Mouse (Mus musculus) hematopoietic multipotent progenitor cell, adult 10-12 weeks (in vitro differentiated cells): ENCODE measurements around the gene Taf6l. TPM values are rescaled to one million over a fixed set of nuclear protein-coding genes. Genes with fewer than 3 reads are reported as not detected.

ENCODE experiments used
- polyA plus RNA-seq: library from polyadenylated mRNA; stranded (reverse); fragments of >175 nt; gene quantifications from 2 replicates; pipeline ENCODE4 v1.2.3, GENCODE M21; 2012; ENCODE audit warnings: low replicate concordance

Gene Taf6l
- polyA plus RNA-seq, result 18.5 and 32.1 TPM in 2 replicates

DNA sequence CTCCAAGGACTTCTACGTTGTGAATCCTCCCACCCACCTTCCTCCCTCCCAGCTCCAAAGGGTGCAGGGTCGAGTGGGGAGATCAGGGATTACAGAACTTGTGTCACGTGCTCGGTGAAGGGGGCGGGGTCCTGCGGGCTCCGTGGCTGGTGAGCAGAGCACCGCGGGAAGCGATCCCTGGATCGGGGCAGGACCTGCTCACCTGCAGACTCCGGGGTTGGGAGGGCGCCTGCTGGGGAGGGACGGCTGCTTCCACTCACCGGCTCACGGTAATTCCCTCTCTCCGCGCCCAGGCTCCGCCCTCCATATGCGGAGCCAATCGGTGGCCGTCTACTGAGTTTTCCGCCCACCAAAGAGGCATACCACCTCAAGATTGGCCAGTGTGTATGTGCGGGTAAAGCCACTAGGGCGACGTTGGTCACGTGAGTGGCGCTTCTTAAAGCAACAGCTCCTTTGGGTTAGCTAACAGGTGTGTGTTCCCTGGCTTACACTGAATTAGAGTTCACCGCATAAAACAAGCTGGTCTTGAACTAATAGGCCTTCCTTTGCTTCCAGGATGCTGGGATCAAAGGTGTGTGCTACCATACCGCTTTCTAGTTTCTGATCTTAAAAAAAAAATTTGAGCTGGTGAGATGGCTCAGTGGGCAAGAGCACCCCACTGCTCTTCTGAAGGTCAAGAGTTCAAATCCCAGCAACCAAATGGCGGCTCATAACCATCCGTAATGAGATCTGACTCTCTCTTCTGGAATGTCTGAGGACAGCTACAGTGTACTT, at the start of gene Taf6l:
Gene Taf6l, minus strand, starts transcription at position 410 of the 774 bp plus-strand sequence.

DNA sequence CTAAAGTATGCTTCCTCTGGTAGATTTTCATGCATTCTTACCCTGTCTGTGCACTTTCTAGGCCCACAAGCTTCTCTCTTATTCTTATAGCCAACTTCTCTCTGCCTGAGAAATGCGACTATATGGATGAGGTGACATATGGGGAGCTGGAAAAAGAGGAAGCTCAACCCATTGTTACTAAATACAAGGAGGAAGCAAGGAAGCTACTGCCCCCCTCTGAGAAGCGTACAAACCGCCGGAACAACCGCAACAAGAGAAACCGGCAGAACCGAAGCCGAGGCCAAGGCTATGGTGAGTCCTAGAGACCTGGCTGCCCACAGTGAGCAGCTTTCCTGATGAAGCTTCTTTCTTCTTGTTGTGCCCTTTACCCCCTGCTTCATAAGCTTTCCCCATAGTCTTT, 43.4 kb upstream of the Taf6l start, which contains the start of gene AC129217.1:
Gene AC129217.1, plus strand, starts transcription at position 114 of the 400 bp plus-strand sequence.

DNA sequence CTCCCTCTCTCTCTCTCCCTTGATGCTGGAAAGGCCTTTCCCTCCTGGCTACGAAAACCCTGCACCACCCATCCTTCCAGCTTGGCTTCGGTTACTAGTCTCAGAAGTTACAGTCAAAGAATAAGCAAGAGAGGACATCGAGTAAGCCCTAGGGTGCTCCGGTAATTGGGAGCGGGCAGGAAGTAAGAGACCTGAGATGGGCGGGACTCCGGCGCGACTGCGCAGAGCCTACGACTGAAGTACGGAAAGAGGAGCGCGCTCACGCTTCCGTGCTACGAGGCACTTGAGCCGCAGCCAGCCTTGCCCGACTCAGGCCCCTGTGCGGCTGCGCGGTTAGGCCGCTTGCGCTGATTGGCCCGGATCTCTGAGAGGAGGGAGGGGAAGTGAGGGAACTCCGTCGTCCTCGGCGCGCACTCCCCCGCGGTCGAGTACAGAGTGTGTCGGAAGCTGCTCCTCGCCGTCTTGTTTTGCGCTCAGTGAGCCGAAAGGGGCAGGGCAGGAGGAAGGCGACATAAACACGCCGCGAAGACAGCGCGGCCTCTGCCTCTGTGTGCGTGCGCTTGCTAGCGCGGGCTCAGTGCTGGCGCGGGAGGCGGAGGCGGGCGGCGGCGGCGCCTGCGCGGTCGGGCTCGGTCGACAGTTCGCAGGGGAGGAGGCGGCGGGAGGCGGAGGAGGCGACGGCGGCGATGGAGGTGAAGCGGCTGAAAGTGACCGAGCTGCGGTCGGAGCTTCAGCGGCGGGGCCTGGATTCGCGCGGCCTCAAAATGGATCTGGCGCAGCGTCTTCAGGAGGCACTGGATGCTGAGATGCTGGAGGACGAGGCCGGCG, 33.6 kb upstream of the Taf6l start, which contains the start of gene Hnrnpul2:
Gene Hnrnpul2, plus strand, starts transcription at position 415 of the 828 bp plus-strand sequence.

DNA sequence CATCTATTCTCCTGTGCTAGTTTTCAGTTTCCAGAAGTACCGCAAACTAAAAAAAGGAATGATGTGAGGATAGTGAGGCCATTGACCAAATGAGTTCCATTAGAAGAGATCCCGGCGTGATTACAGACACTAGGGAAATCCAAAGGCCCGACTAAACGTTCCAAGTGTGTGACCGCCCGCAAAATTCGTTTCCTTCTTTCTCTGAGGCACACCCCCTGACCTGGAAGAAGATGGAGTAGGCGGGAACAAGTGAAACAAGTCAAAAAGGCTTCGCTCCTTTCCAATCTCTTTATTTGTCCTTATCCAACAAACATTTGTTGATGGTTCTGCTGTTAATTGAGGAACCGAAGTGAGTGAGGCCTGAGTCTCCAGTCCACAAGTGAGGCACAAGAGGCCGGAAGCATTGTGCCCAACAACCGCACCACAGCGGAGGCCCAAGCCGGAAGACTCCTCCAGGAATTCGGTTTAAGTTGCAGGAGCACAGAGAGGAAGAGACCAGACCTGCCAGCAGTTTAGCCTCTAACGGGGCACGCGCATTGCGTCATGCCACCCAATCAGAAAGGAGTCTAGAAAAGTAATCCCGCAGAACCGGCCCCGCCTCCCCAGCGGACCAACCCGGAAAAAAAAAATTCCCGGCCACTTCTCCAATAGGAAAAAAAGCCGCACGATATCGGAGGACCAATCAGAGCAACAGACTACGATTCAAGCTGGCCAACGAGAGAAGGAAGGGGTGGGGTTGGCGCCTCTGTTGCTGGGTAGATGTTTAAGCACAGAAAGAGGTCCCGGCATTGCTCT, 32.8 kb upstream of the Taf6l start, which contains the start of gene Ttc9c:
Gene Ttc9c, minus strand, starts transcription at position 533 of the 795 bp plus-strand sequence.

DNA sequence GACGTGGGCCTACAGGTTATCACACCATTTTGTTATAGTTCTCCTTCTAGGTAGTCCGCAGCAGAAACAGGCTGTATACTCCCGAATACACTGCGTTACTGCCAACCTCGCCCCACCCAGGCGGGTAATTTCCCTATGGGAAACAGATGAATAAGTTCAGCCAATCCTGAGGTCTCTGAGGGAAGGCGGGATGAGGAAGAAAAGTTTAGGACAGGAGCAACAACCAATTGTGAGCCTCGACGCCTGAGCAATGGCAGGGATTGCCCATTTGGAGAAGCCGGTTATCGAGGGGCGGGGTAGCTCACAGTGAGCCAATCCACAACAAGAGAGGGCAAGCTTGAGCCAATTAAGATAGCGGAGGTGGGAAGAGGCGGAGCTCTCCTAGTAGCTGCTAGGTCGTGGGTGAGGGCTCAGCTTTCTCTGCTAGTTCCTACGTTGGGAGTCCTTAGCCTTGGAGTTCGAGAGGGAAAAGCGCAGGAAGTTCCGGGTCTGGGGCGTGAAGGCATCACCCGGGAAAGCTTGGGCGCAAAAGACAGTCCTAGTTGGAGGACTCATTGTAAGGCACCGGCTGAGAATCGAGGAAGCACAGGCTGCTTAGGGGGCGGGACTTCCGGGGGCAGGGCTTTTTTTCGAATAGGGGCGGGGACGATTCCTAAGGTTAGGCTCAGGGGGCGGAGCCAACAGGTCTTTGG, 16.1 kb upstream of the Taf6l start, which contains the start of gene Zbtb3:
Gene Zbtb3, plus strand, starts transcription at position 426 of the 692 bp plus-strand sequence.

DNA sequence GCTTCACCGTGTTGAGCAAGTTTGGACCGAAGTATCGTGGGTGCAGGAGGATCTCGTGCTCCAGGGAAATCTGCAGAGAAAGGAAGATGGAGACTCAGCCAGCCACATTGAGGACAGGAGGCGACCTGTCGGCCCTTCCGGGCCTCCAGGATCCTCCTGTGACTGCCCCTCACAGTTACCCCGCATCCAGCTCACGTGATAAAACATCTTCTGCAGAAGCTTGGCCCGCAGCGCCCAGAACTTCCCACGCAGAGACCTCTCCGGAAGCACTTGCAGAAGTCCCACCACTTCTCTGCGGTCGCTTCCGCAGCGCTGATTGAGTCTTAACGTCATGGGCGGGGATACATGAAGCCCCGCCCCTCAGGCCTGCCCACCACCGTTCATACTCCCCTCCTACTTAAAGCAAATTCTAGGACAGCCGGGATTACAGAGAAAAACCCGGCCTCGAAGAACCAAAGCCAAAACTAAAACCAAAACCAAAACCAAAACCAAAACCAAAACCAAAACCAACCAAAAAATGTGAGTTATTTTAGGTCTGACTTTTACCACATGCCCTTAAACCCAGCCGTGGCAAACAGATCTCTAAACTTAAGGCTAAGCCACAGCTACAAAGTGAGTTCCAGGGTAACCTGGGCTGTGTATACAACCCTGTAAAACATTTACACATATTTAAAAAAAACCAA, 12.2 kb upstream of the Taf6l start, which contains the start of gene Polr2g:
Gene Polr2g, minus strand, starts transcription at position 314 of the 683 bp plus-strand sequence.

DNA sequence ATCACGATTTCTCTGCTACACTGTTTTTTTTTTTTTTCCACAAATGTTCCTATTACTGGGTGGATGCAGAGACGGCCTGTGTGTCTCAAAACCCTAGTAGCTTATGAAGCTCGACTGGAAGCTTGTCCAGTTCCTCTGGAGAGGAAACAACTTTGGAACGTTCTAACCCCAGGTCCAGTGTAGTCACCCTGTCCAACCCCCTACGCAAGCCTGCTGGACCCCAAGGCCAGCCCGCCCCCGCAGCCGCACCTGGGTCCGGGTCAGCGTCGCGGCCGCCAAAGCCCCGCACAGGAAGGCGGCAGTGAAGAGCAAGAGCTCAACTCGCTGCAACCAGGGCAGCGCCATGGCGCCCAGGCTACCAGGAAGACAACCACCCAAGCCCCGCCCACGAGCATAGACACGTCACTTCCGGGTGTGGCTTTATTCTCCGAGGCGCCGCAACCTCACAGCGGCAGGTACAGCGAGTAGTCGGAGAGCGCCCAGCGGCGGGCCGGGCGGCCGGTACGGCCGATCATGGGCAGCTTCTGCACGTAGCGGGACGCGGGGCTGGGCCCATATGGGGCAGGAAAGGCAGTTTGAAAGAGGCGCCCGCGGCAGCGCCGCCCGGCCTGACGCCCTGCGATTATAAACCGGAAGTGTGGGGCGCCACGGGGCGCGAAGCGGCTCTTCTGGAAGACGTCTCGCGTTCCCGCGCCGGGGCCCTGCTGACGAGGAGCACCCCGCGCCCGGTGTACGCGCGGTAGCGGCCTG, 12.0 kb downstream of the Taf6l start, which contains the start of gene Tmem179b:
Gene Tmem179b, minus strand, starts transcription at position 382 of the 750 bp plus-strand sequence.

DNA sequence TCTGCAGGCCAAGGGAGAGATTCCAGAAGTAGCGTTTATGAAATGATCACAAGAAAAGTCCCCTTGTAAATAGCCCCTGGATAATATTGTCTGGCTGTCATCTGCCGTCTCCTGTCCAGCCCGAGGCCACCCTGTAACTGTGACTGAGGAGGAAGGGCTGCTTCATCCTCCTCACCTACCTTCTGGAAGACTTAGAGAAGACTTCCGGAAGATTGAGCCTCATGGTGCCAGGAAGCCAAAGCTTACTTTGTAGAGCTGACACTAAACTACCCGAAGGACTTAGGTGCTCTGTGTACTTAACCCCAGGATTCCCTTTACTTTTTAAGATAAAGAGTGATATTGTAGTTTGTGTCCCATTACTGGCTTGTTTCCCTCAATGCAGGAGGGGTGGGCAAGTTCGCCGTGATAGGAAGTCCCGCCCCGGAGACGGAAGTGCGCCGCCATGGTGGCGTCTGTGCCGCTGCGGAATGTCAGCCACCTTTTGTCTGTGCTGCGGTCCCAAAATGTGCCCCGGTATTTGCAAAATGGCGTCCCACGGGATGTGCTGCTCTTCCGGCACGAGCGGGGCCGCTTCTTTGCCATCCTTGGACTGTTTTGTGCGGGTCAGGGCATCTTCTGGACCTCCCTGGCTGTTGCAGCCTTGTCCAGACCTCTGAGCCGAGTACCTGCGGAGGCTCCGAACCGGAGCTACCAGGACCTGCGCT, 15.5 kb downstream of the Taf6l start, which contains the start of gene Tmem223:
Gene Tmem223, plus strand, starts transcription at position 430 of the 704 bp plus-strand sequence.

DNA sequence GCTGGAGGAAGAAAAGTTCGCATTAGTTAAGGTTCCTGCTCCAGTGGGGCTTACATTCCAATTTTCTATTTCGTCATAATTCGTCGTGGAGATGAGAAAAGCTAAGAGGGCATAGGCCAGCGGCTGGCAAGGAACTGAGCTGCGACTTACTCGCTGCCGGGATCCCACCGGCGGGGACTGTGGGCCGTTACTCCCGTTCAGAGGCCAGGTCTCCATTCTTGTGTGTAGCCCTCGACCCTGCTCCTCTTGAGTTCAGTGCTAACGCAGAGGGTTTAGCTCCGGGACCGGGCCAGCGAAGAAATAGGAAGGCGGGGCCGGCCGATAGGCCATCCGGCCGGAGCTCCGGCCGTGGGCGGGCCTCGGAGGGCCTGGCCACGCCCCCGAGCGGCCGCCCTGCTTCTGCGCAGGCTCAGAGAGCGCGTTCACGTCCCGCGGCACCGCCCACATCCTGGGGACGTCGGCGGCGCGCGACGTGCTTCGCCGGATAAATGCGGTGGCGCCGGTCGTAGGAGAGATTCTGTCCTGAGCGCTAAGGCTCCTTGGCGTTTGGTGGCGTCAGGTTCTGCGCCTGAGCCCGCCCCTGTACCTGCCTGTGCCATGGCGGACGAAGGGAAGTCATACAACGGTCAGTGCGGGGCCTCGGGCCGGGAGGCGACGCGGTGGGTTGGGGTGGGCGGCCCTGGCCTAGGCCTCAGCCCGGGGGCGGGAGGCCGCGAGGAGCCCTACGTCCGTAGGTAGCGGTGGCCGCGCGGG, 29.4 kb downstream of the Taf6l start, which contains the start of gene Nxf1:
Gene Nxf1, plus strand, starts transcription at position 439 of the 753 bp plus-strand sequence.

DNA sequence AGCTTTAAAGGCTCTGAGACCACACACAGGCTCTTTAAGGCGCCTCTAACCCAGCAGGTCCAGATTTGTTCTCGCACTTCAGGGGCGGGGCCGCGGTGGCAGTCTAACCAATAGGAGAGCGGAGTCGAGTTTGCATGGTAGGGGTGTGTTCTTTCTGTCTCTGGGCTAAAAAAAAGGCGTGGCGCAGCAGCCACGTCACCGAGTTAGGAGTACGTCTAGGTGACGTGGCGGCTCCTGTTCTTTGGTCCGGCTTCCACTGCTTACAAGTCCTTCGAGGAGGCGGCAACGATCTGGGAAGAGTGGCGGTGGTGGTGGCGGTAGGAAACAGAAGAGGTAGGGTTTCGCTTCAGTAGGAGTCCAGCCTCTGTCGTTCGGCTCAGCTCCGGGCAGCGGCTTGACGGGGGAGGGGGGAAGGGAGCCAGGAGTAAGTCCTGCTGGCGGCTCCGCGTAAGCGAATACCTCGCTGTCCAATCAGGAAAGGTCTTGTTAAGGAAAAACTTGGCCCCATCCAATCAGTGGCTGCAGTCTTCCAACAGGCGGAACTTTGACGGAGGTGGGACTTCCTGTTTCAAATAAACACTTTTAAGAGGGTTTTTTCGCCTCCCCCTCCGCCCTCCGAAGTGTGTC, 44.9 kb downstream of the Taf6l start, which contains the start of gene Stx5a:
Gene Stx5a, plus strand, starts transcription at position 171 of the 627 bp plus-strand sequence.

DNA sequence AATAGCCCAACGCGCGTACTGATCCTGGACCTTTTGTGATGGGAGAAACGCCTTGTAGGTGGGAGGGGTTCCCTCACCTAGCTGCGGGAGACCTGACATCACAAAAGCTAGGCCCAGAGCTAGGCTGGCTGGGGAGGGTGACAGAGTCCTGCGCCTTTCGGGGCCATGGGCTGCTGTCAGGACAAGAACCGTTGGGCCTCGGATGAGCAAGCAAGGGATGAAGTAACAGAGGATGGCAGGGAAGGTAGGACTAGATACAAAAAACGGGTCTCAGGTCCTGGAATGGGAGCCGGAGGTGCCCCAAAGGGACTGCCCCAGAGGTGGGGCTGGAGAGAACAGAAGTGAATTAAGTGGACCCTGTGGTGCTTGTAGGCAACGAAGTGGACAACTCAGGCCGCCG, 45.6 kb downstream of the Taf6l start, which contains the start of gene 1700092M07Rik:
Gene 1700092M07Rik, plus strand, starts transcription at position 116 of the 400 bp plus-strand sequence.

DNA sequence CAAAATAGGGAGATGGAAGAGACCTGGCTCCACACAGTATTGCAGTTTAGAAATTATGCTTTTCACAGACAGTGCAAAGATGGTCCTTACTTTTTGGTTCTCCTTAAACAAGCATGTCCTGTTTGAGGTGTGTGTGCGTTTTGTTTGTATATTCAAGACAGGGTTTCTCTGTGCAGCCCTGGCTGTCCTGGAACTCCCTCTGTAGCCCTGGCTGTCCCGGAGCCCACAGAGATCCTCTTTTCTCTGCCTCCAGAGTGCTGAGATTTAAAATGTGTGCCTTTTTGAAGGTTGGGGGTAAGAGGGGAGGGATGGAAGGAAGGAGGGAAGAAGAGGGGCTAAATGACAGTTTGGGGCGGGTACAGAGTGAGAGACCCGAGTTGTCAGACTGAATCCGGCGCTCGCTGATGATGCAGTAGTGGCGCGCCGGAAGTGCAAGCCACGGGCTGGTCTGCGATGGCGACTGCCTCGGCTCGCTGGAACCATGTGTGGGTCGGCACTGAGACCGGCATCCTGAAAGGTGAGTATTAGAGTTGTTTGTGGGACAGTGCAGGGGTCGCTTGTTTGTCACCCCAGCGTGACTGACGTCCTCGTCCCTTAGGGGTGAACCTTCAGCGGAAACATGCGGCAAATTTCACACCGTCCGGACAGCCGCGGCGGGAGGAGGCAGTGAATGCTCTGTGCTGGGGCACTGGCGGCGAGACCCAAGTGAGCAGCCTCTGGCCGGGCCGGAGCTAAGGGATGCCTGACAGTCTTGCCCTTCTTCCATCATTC, 50.6 kb downstream of the Taf6l start, which contains the start of gene Wdr74:
Gene Wdr74, plus strand, starts transcription at position 439 of the 771 bp plus-strand sequence.

Other genes with a start within 250 kb of the Taf6l start
- gene Slc22a8, start 195.2 kb downstream of the Taf6l start, polyA plus RNA-seq, result not detected in 2 replicates
- not detected in 2 replicates for gene Slc22a6, start 168.4 kb downstream of the Taf6l start, polyA plus RNA-seq
- gene Chrm1, start 122.6 kb downstream of the Taf6l start, polyA plus RNA-seq, result not detected in 2 replicates
- 87.6 and 107 TPM in 2 replicates for gene Slc3a2, start 63.0 kb downstream of the Taf6l start, polyA plus RNA-seq
- gene Wdr74, start 50.6 kb downstream of the Taf6l start, polyA plus RNA-seq, result 14.1 and 19.6 TPM in 2 replicates
- gene 1700092M07Rik, start 45.7 kb downstream of the Taf6l start, polyA plus RNA-seq, result 0.47 TPM in 1 of 2 replicates, not detected in the other
- gene Stx5a, start 45.0 kb downstream of the Taf6l start, polyA plus RNA-seq, result 33.5 and 37.6 TPM in 2 replicates
- 85.7 and 111 TPM in 2 replicates for gene Nxf1, start 29.3 kb downstream of the Taf6l start, polyA plus RNA-seq
- 40.2 and 65.2 TPM in 2 replicates for gene Tmem223, start 15.4 kb downstream of the Taf6l start, polyA plus RNA-seq
- gene Tmem179b, start 11.9 kb downstream of the Taf6l start, polyA plus RNA-seq, result 27.4 and 93.5 TPM in 2 replicates
- gene Polr2g, start 12.2 kb upstream of the Taf6l start, polyA plus RNA-seq, result 6.5 and 12.8 TPM in 2 replicates
- 1.5 and 2.5 TPM in 2 replicates for gene Zbtb3, start 16.1 kb upstream of the Taf6l start, polyA plus RNA-seq
- 6.1 and 6.4 TPM in 2 replicates for gene Ttc9c, start 32.9 kb upstream of the Taf6l start, polyA plus RNA-seq
- gene Hnrnpul2, start 33.6 kb upstream of the Taf6l start, polyA plus RNA-seq, result 83.1 and 207 TPM in 2 replicates
- gene AC129217.1, start 43.4 kb upstream of the Taf6l start, polyA plus RNA-seq, result 71.4 and 191 TPM in 2 replicates
- gene Bscl2, start 51.0 kb upstream of the Taf6l start, polyA plus RNA-seq, result 65.8 and 85.4 TPM in 2 replicates
- 0.07 and 0.16 TPM in 2 replicates for gene Gng3, start 52.8 kb upstream of the Taf6l start, polyA plus RNA-seq
- gene Lrrn4cl, start 64.4 kb upstream of the Taf6l start, polyA plus RNA-seq, result 0.12 TPM in 1 of 2 replicates, not detected in the other
- 106 and 169 TPM in 2 replicates for gene Ubxn1, start 85.1 kb upstream of the Taf6l start, polyA plus RNA-seq
- gene Uqcc3, start 94.5 kb upstream of the Taf6l start, polyA plus RNA-seq, result 39.7 and 52.0 TPM in 2 replicates
- gene Lbhd1, start 97.3 kb upstream of the Taf6l start, polyA plus RNA-seq, result 0.17 and 0.48 TPM in 2 replicates
- not detected in 2 replicates for gene Gm49403, start 97.5 kb upstream of the Taf6l start, polyA plus RNA-seq
- 10.0 and 58.5 TPM in 2 replicates for gene 1810009A15Rik, start 102.4 kb upstream of the Taf6l start, polyA plus RNA-seq
- gene Gm49416, start 102.5 kb upstream of the Taf6l start, polyA plus RNA-seq, result 5.1 TPM in 1 of 2 replicates, not detected in the other
- gene Ints5, start 106.6 kb upstream of the Taf6l start, polyA plus RNA-seq, result 30.0 and 30.8 TPM in 2 replicates
- 45.2 and 49.2 TPM in 2 replicates for gene Ganab, start 111.7 kb upstream of the Taf6l start, polyA plus RNA-seq
- gene B3gat3, start 134.0 kb upstream of the Taf6l start, polyA plus RNA-seq, result 169 and 181 TPM in 2 replicates
- 13.0 and 33.9 TPM in 2 replicates for gene Rom1, start 142.9 kb upstream of the Taf6l start, polyA plus RNA-seq
- gene Eml3, start 143.1 kb upstream of the Taf6l start, polyA plus RNA-seq, result 90.5 and 184 TPM in 2 replicates
- gene Mta2, start 155.5 kb upstream of the Taf6l start, polyA plus RNA-seq, result 55.2 and 56.3 TPM in 2 replicates
- 33.0 and 33.4 TPM in 2 replicates for gene Tut1, start 167.4 kb upstream of the Taf6l start, polyA plus RNA-seq
- gene Eef1g, start 180.6 kb upstream of the Taf6l start, polyA plus RNA-seq, result 21.6 and 58.7 TPM in 2 replicates
- gene Ahnak, start 202.9 kb upstream of the Taf6l start, polyA plus RNA-seq, result 112 and 248 TPM in 2 replicates